Mouse (Mus musculus): ENCODE measurements at regions not wholly inside any gene's neighbourhood (a gene's known extent, or its start where the extent isn't known, plus 50 kb on each side); places are given as distances from the start of the nearest gene placed in this dataset.

- TF ChIP-seq MXI1 (IDR thresholded peaks at IDR 0.05; ENCODE audit: low read depth, low read length) = no peak
- TF ChIP-seq ZKSCAN1 (IDR thresholded peaks at IDR 0.05; ENCODE audit: borderline replicate concordance, low read depth, low read length) = no peak
- TF ChIP-seq EP300 (IDR thresholded peaks at IDR 0.05; ENCODE audit: low read length) = no peak
- TF ChIP-seq NRF1 (IDR thresholded peaks at IDR 0.05; ENCODE audit: low read depth, low read length) = no peak
- TF ChIP-seq E2F4 (IDR thresholded peaks at IDR 0.05; ENCODE audit: insufficient replicate concordance, low read depth, low read length) = no peak
- H3K9me3 ChIP-seq (replicated peaks; ENCODE audit: low read length) = no peaks in the 10 kb centered on the region
- DNase-seq (ENCODE audit: extremely low read depth) = no peak
- no peak overlapping the region for H3K4me3 ChIP-seq (replicated peaks in 1 of 3; ENCODE audit: low read depth in 2 of 3, low read length in 2 of 3, poor library complexity in 1 of 3)
- H3K36me3 ChIP-seq (replicated peaks in 1 of 2; ENCODE audit: control insufficient read depth in 1 of 2, insufficient read depth in 1 of 2, low read length in 1 of 2) = no peaks in the 10 kb centered on the region
- in situ Hi-C loops (cut with MboI; ENCODE audit: low pct_ligation_motif_present, low pct_unique_long_range_greater_than_20kb, low sequenced_read_pairs) (no loop called here), dilution Hi-C loops (cut with MboI; ENCODE audit: extremely low pct_ligation_motif_present, extremely low pct_unique_long_range_greater_than_20kb, low sequenced_read_pairs) (loop anchor here (25.0 kb wide), 1 partner anchor 168 kb away; no protein-coding TSS in a partner anchor)
- H3K9ac ChIP-seq (ENCODE audit: insufficient read depth, low read depth) = no peak overlapping the region
- H3K4me1 ChIP-seq (ENCODE audit: control insufficient read depth in 1 of 2, insufficient read depth in 2 of 2) = peaks cover 5 to 33% of the 10 kb centered on the region in 2 experiments
- H3K4me2 ChIP-seq (ENCODE audit: insufficient read depth, low read depth, poor library complexity, severe bottlenecking) = no peak overlapping the region
- H3K79me2 ChIP-seq (replicated peaks; ENCODE audit: control insufficient read depth, extremely low read depth, insufficient read depth, poor library complexity, severe bottlenecking) = no peaks in the 10 kb centered on the region
- no peak overlapping the region for H3K27ac ChIP-seq (ENCODE audit: insufficient read depth, low read depth)
- H3K27me3 ChIP-seq (replicated peaks) = no peaks in the 10 kb centered on the region
Measured at GRCm38 (mm10) chr1:136730638-136731037, 105.9 kb downstream of the Zfp281 start.

GRCm38 (mm10) chr1:136738030-136738429 lies 113.3 kb downstream of the Zfp281 start:
- no peak for TF ChIP-seq ELF1 (IDR thresholded peaks at IDR 0.05; ENCODE audit: low read depth, low read length)
- TF ChIP-seq MEF2A (IDR thresholded peaks at IDR 0.05; ENCODE audit: borderline replicate concordance, low read depth, low read length) = no peak
- no peak for TF ChIP-seq MXI1 (IDR thresholded peaks at IDR 0.05; ENCODE audit: low read depth, low read length)
- TF ChIP-seq KAT2A (IDR thresholded peaks at IDR 0.05; ENCODE audit: insufficient replicate concordance, low read length) = no peak
- no peak overlapping the region for H3K9ac ChIP-seq (ENCODE audit: insufficient read depth, low read depth)
- H3K27ac ChIP-seq (ENCODE audit: insufficient read depth, low read depth) = no peak overlapping the region
- no peak for DNase-seq (ENCODE audit: extremely low read depth)
- H3K4me1 ChIP-seq (ENCODE audit: control insufficient read depth in 1 of 2, insufficient read depth in 2 of 2) = peaks cover 2 to 3% of the 10 kb centered on the region in 2 experiments; a peak in 2 of 4 replicates
- H3K27me3 ChIP-seq (replicated peaks) = no peaks in the 10 kb centered on the region
- in situ Hi-C loops (cut with MboI; ENCODE audit: low pct_ligation_motif_present, low pct_unique_long_range_greater_than_20kb, low sequenced_read_pairs) = no loop called here
- no peak overlapping the region for H3K4me2 ChIP-seq (ENCODE audit: insufficient read depth, low read depth, poor library complexity, severe bottlenecking)
- H3K9me3 ChIP-seq (replicated peaks; ENCODE audit: low read length) = no peaks in the 10 kb centered on the region
- dilution Hi-C loops (cut with MboI; ENCODE audit: extremely low pct_ligation_motif_present, extremely low pct_unique_long_range_greater_than_20kb, low sequenced_read_pairs) = loop anchor here (25.0 kb wide), 1 partner anchor 176 kb away; no protein-coding TSS in a partner anchor
- no peaks in the 10 kb centered on the region for H3K36me3 ChIP-seq (replicated peaks in 1 of 2; ENCODE audit: control insufficient read depth in 1 of 2, insufficient read depth in 1 of 2, low read length in 1 of 2)
- no peak overlapping the region for H3K4me3 ChIP-seq (replicated peaks in 1 of 3; ENCODE audit: low read depth in 2 of 3, low read length in 2 of 3, poor library complexity in 1 of 3)
- H3K79me2 ChIP-seq (replicated peaks; ENCODE audit: control insufficient read depth, extremely low read depth, insufficient read depth, poor library complexity, severe bottlenecking) = no peaks in the 10 kb centered on the region

GRCm38 (mm10) chr1:136739486-136739885 lies 114.8 kb downstream of the Zfp281 start:
- no peak overlapping the region for H3K9ac ChIP-seq (ENCODE audit: insufficient read depth, low read depth)
- no peaks in the 10 kb centered on the region for H3K9me3 ChIP-seq (replicated peaks; ENCODE audit: low read length)
- dilution Hi-C loops (cut with MboI; ENCODE audit: extremely low pct_ligation_motif_present, extremely low pct_unique_long_range_greater_than_20kb, low sequenced_read_pairs) = loop anchor here (25.0 kb wide), 1 partner anchor 177 kb away; no protein-coding TSS in a partner anchor
- H3K4me2 ChIP-seq (ENCODE audit: insufficient read depth, low read depth, poor library complexity, severe bottlenecking) = no peak overlapping the region
- H3K4me3 ChIP-seq (replicated peaks in 1 of 3; ENCODE audit: low read depth in 2 of 3, low read length in 2 of 3, poor library complexity in 1 of 3) = no peak overlapping the region
- H3K27ac ChIP-seq (ENCODE audit: insufficient read depth, low read depth) = no peak overlapping the region
- no peaks in the 10 kb centered on the region for H3K36me3 ChIP-seq (replicated peaks in 1 of 2; ENCODE audit: control insufficient read depth in 1 of 2, insufficient read depth in 1 of 2, low read length in 1 of 2)
- peak; percentile 52 for DNase-seq (ENCODE audit: extremely low read depth)
- in situ Hi-C loops (cut with MboI; ENCODE audit: low pct_ligation_motif_present, low pct_unique_long_range_greater_than_20kb, low sequenced_read_pairs) = no loop called here
- peaks cover 2 to 3% of the 10 kb centered on the region in 2 experiments; a peak in 2 of 4 replicates for H3K4me1 ChIP-seq (ENCODE audit: control insufficient read depth in 1 of 2, insufficient read depth in 2 of 2)
- no peaks in the 10 kb centered on the region for H3K79me2 ChIP-seq (replicated peaks; ENCODE audit: control insufficient read depth, extremely low read depth, insufficient read depth, poor library complexity, severe bottlenecking)
- H3K27me3 ChIP-seq (replicated peaks) = no peaks in the 10 kb centered on the region
- TF ChIP-seq RAD21 (IDR thresholded peaks at IDR 0.05; ENCODE audit: low read depth, low read length) = peak; percentile 65
- no peak for TF ChIP-seq TBP (conservative IDR thresholded peaks at IDR 0.05; ENCODE audit: low read depth, low read length)
- TF ChIP-seq POLR2A (IDR thresholded peaks at IDR 0.05; ENCODE audit: low read depth, low read length) = no peak
- peak; percentile 29 for TF ChIP-seq ZC3H11A (IDR thresholded peaks at IDR 0.05; ENCODE audit: low read depth, low read length)
- no peak for TF ChIP-seq USF1 (IDR thresholded peaks at IDR 0.05; ENCODE audit: low read depth, low read length)
- peak; percentile 53 to 67; a peak in 3 of 4 replicates for TF ChIP-seq CTCF (conservative IDR thresholded peaks at IDR 0.05 in 1 of 2, IDR thresholded peaks at IDR 0.05 in 1 of 2; ENCODE audit: low read depth in 2 of 2, low read length in 2 of 2)
- TF ChIP-seq MAZ (IDR thresholded peaks at IDR 0.05; ENCODE audit: low read depth, low read length) = no peak
- no peak for TF ChIP-seq IRF4 (IDR thresholded peaks at IDR 0.05; ENCODE audit: low read depth, low read length)
- peak; percentile 64 for TF ChIP-seq SMC3 (IDR thresholded peaks at IDR 0.05; ENCODE audit: low read depth, low read length)
- 0 out of 2 replicates have a peak, but pooled peaks have one; percentile 22 for TF ChIP-seq ZNF384 (IDR thresholded peaks at IDR 0.05; ENCODE audit: low read depth, low read length)

Measured in CH12.LX (cell line).